Mouse (Mus musculus) activated CD4-positive, CD25-positive, alpha-beta regulatory T cell, adult 4 months (primary cell): ENCODE measurements around the gene Ppp2r1b. TPM values are rescaled to one million over a fixed set of nuclear protein-coding genes. Genes with fewer than 3 reads are reported as not detected.

ENCODE experiments used
- ATAC-seq: one replicate; pipeline ENCODE4 v1.8.0; 2017
- polyA plus RNA-seq, 2 experiments: library from polyadenylated mRNA; unstranded; fragments of 100-300 nt; shearing (Covaris generic); gene quantifications; one replicate each; pipeline ENCODE4 v1.2.1; 2017

Ppp2r1b gene
- polyA plus RNA-seq, 2 experiments from 2014 or later: 59.3 to 72.1 TPM

DNA sequence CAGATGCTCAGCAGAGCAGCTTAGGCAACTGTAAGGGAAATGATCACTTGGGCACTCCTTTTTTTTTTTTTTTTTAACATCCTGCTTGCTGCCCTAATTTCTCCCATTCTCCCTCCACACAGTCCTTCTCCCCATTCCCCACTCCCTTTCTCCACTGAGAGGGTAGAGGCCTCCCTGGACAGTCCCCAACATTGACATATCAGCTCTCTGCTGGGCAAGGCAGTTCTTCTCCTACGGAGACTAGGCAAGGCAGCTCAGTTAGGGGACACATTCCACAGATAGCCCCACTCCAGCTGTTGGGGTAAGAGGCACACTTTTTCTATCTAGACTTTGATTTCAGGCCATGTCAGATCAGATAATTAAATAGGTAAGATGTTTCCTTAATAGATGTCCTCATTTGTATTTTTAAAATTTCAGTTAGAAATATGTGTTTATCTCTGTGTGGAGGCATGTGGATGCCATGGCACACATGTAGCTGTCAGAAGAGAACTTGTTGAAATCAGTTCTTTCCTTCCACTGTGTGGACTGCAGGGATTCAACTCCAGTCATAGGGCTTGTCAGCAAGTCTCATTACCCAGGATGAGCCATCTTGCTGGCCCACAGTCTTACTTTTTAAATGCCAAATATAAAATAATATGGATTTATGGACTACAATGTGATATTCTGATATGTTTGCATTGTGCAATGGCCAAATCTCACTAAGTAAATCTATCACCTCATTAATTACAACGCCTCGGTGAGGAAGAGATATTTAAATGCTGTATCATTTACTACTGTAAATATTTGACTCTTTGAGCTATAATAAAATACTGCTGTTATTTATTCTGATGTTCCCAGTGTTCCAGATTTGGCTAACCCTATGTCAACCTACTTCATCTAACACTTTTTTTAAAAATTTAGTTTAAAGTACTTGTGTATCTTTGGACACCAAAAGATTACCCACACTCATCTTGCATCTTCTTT is 76.1 kb downstream of the Ppp2r1b start:
- ATAC-seq: no peak

DNA sequence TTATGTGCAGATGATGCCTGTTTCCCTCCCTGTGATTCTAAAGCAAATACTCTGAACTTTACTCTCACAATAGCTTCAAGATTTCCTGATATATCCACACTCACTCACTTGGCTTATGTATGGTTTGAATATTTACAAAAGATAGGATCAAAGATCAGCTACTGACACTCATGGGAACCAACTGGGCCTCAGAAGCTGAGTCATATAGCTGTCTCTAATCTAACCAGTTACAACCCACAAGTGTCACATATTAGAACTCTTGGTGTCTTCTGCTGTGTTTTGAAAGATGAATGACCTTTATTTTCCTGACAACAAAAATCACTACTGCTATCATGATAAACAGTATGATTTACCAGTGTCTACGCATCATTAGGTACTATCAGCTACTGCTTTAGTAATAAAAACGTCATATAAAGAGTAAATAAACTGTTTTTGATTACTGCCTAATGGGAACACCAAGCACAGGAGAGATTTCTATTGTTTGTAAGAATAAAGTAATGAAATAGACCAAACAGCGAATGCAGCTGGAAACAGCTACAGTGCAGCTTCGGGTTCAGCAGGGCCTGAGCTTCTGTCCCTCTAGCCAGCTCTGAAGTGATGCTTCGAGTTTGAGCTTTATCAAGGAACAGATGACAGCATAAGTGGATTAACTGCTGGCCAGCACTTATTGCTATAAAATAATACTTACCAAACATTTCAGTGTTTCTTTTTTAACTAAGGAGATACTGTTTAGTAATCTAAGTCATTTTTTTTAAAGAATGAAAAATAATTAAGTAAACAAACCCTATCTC is 77.5 kb downstream of the Ppp2r1b start:
- ATAC-seq: peak; percentile 52

DNA sequence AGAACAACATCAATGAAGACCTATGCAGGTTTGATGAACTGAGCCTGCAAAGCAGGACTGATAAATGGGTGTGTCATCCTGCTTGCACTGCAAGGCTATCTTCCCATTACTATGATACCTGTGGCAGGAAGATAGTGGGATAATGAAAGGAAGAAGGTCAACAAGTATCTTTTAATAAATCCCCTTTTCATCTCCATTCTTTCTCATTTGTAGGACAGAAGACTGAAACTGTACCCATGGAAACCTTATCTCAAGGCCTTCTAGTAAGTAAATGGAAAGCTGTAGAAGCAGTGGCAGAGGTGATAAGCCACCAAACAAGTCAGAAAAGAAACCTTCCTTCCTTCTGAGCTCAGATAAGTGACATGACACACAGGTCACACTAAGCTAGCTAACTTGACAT is 79.4 kb downstream of the Ppp2r1b start:
- ATAC-seq: no peak

DNA sequence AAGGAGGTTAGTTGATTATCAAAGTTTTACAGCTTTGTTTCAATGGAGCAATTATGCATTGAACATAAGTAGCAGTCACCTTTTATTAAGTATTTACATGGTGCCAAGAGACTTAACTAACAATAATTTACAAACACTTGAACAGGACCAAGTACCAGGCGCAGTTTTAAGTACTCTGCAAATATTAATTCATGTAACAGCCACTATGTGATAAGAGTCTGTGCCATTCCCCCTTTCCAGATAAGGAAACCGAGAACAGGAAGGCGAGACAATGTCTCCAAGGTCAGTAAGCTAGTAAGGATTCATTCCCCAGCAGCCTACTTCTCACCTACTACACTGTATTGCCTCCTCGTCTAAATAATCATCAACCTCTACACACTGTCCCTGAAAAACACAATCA is 80.7 kb downstream of the Ppp2r1b start:
- ATAC-seq: no peak

DNA sequence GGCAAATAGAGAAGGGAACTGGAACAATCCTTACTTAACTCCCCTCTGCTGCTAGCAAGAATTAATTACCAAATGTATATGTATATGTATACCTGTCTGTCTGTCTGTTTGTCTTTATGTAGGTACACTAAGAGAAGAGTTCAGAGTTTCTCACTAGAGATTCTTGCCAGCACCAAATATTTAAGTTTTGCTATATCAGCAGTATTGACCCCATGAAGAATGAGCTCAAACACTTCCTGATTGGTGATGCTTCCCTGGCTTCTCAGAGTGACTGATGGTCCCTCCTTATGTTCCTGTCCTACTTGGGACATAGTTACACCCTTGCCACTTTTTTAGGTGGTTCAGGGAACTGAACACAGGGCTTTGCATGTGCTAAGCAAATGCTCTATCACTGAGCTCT is 84.9 kb downstream of the Ppp2r1b start:
- no peak for ATAC-seq

DNA sequence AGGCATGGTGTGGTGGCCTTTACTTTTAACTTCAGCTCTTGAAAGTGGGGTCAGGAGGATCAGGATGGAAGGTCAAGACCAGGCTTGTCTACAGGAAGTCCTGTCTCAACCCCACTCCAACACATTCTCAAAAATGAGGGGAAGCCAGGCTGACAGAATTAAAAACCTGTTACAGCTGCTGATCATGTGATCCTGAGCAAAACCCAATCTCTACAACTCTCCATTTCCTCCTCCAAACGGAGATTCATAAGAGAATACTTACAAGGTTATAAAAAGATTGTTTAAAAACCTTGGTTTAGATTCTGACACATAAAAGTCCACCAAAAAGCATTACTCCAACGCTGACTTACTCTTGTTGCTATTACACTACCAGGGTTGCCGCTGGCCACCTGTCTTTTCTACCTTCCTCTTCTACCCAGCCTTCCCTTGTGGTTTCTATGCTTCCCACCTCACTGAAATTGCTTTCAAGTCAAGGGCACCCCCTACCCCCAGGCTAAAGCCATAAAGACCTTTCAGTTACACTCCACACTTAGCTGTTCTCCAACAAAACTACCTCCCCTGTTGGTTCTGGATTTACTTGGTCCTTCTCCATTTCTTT is 96.8 kb downstream of the Ppp2r1b start:
- ATAC-seq: no peak

DNA sequence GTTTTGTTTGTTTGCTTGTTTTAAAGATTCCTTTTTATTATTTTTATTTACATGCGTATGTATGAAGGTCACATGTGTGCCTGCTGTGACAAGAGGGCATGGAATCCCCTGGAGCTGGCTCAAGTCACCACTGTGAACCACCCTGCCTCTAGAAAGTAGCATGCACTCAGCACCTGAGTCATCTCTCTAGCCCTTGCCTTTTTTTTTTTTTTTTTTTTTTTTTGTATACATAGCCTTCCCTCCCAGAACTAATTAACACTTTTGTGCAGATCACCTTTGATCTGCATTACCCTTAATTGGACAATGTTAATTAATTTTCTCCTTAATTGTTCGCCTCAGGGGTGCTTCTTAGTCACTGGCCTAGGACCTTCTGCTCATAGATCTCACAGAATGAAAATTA is 97.6 kb downstream of the Ppp2r1b start:
- ATAC-seq: no peak

Other genes starting within 250 kb of the Ppp2r1b start
- 100 to 1,000 TPM; 176 to 199 TPM for gene Sdhd, start 241.5 kb upstream of the Ppp2r1b start, polyA plus RNA-seq
- gene Timm8b, start 241.4 kb upstream of the Ppp2r1b start, polyA plus RNA-seq: 100 to 1,000 TPM; 118 to 128 TPM
- under 1 TPM; 0.36 to 0.43 TPM for gene Pih1d2, start 228.0 kb upstream of the Ppp2r1b start, polyA plus RNA-seq
- gene Nkapd1, start 227.8 kb upstream of the Ppp2r1b start, polyA plus RNA-seq: 10 to 100 TPM; 19.5 to 27.7 TPM
- gene Dlat, start 185.5 kb upstream of the Ppp2r1b start, polyA plus RNA-seq: 10 to 100 TPM; 15.8 to 18.2 TPM
- under 1 TPM in 1 of 2 experiments, not detected in 1; 0.60 TPM for gene Dixdc1, start 105.8 kb upstream of the Ppp2r1b start, polyA plus RNA-seq
- not detected for gene 2310030G06Rik, start 98.8 kb upstream of the Ppp2r1b start, polyA plus RNA-seq
- gene Cryab, start 94.0 kb upstream of the Ppp2r1b start, polyA plus RNA-seq: 1 to 10 TPM; 3.7 to 4.5 TPM
- 1 to 10 TPM in 1 of 2 experiments, not detected in 1; 1.3 TPM for gene Hspb2, start 92.9 kb upstream of the Ppp2r1b start, polyA plus RNA-seq
- 1 to 10 TPM; 6.5 to 7.5 TPM for gene Fdxacb1, start 77.1 kb upstream of the Ppp2r1b start, polyA plus RNA-seq
- gene Alg9, start 70.3 kb upstream of the Ppp2r1b start, polyA plus RNA-seq: 1 to 10 TPM; 7.4 to 7.9 TPM
- 10 to 100 TPM; 14.1 to 16.4 TPM for gene 1110032A03Rik, start 69.8 kb upstream of the Ppp2r1b start, polyA plus RNA-seq
- 10 to 100 TPM; 14.4 to 18.7 TPM for gene Sik2, start 163.8 kb downstream of the Ppp2r1b start, polyA plus RNA-seq
- not detected for gene Btg4, start 215.6 kb downstream of the Ppp2r1b start, polyA plus RNA-seq
- not detected for gene Layn, start 231.8 kb downstream of the Ppp2r1b start, polyA plus RNA-seq